Mouse (Mus musculus): ENCODE data around the gene Cacna1d.

DNA sequence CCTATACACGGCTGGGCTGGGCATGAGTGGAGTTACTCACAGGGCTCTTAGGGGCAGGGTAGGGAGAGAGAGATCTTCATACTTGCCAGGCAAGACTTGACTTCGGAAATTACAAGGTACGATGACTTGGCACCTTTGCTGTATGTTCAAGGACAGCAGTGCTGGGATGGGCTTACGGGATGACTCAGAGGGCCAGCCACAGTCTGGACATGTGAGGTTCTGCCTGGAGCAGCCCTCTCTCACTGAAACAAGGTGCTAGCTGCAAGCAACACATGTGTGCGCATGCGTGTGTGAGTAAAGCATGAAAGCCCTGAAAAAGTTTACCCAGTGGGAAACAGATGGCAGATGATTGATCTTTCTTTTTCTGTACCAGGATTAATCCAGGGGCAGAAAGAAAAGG lies 40.6 kb upstream of the Cacna1d start:
- TF ChIP-seq CHD2 (IDR thresholded peaks at IDR 0.05; ENCODE audit: low read length) (no peak), TBP (IDR thresholded peaks at IDR 0.05; ENCODE audit: low read depth, low read length) (no peak), CTCF (IDR thresholded peaks at IDR 0.05 in 2 of 3, conservative IDR thresholded peaks at IDR 0.05 in 1 of 3; ENCODE audit: control insufficient read depth in 1 of 3, insufficient read depth in 1 of 3, low read depth in 2 of 3, low read length in 3 of 3, poor library complexity in 1 of 3, severe bottlenecking in 1 of 3) (no peak), POLR2A (IDR thresholded peaks at IDR 0.05; ENCODE audit: control insufficient read depth in 1 of 2, insufficient read depth in 1 of 2, low read depth in 1 of 2, low read length in 2 of 2, poor library complexity in 1 of 2) (no peak), USF2 (IDR thresholded peaks at IDR 0.05; ENCODE audit: borderline replicate concordance in 1 of 2, insufficient read depth in 1 of 2, low read depth in 1 of 2, low read length in 2 of 2) (no peak), NRF1 (IDR thresholded peaks at IDR 0.05; ENCODE audit: insufficient read depth, low read depth, low read length, poor library complexity, severe bottlenecking) (no peak), POLR2AphosphoS2 (IDR thresholded peaks at IDR 0.05; ENCODE audit: low read length) (no peak), GABPA (IDR thresholded peaks at IDR 0.05; ENCODE audit: low read depth, low read length) (no peak), TAL1 (IDR thresholded peaks at IDR 0.05; ENCODE audit: low read length) (no peak), GATA1 (IDR thresholded peaks at IDR 0.05; ENCODE audit: low read depth, low read length) (no peak), SMC3 (IDR thresholded peaks at IDR 0.05; ENCODE audit: low read depth, low read length) (no peak)

Measured in MEL (cell line).